Mouse (Mus musculus): ENCODE measurements around the gene Ccdc9b. TPM values are rescaled to one million over a fixed set of nuclear protein-coding genes. Genes with fewer than 3 reads are reported as not detected.

Gene Ccdc9b
- polyA plus RNA-seq, 1 experiment from 2014 or later, result 3.4 TPM

GRCm38 (mm10) chr2:118790221-118790550 lies 27.7 kb upstream of the Ccdc9b start:
- ATAC-seq (ENCODE audit: insufficient number of reproducible peaks, low FRiP score, low TSS enrichment, low read depth), result no peak
- no peak overlapping the region for H3K9ac ChIP-seq
- H3K36me3 ChIP-seq, result no peaks in the 10 kb centered on the region
- WGBS, result 59% methylated on average over 12 of the region's 12 CpGs
- no peak overlapping the region for H3K27ac ChIP-seq
- H3K4me2 ChIP-seq, result peak overlapping the region; percentile 41
- H3K4me1 ChIP-seq, result peaks cover 9% of the 10 kb centered on the region
- H3K4me3 ChIP-seq, result 0 out of 2 replicates have a peak overlapping the region, but pooled peaks have one; percentile 8
- H3K9me3 ChIP-seq, result no peaks in the 10 kb centered on the region
- H3K27me3 ChIP-seq, result peaks cover 19% of the 10 kb centered on the region

GRCm38 (mm10) chr2:118789501-118789900 lies 27.0 kb upstream of the Ccdc9b start:
- H3K27me3 ChIP-seq, result peaks cover 19% of the 10 kb centered on the region
- H3K4me2 ChIP-seq, result no peak overlapping the region
- H3K4me3 ChIP-seq, result no peak overlapping the region
- H3K4me1 ChIP-seq, result peaks cover 9% of the 10 kb centered on the region
- ATAC-seq (ENCODE audit: insufficient number of reproducible peaks, low FRiP score, low TSS enrichment, low read depth), result no peak
- H3K36me3 ChIP-seq, result no peaks in the 10 kb centered on the region
- no peak overlapping the region for H3K27ac ChIP-seq
- WGBS, result 88% methylated on average over 11 of the region's 11 CpGs
- no peak overlapping the region for H3K9ac ChIP-seq
- H3K9me3 ChIP-seq, result no peaks in the 10 kb centered on the region

GRCm38 (mm10) chr2:118786525-118786924 lies 24.1 kb upstream of the Ccdc9b start:
- no peak overlapping the region for H3K4me2 ChIP-seq
- WGBS, result 82% methylated on average over 5 of the region's 5 CpGs
- H3K9me3 ChIP-seq, result no peaks in the 10 kb centered on the region
- no peak overlapping the region for H3K9ac ChIP-seq
- H3K36me3 ChIP-seq, result no peaks in the 10 kb centered on the region
- no peak overlapping the region for H3K27ac ChIP-seq
- no peak overlapping the region for H3K4me3 ChIP-seq
- peaks cover 15% of the 10 kb centered on the region; the same call in 1 of the 2 replicates for H3K27me3 ChIP-seq
- no peak for ATAC-seq (ENCODE audit: insufficient number of reproducible peaks, low FRiP score, low TSS enrichment, low read depth)
- peaks cover 9% of the 10 kb centered on the region for H3K4me1 ChIP-seq

- peaks cover 13% of the 10 kb centered on the region for H3K4me1 ChIP-seq
- ATAC-seq (ENCODE audit: insufficient number of reproducible peaks, low FRiP score, low TSS enrichment, low read depth), result no peak
- no peaks in the 10 kb centered on the region for H3K36me3 ChIP-seq
- H3K27me3 ChIP-seq, result peaks cover 13% of the 10 kb centered on the region; the same call in 1 of the 2 replicates
- H3K4me2 ChIP-seq, result no peak overlapping the region
- no peaks in the 10 kb centered on the region for H3K9me3 ChIP-seq
- no peak overlapping the region for H3K27ac ChIP-seq
- no peak overlapping the region for H3K4me3 ChIP-seq
- 83% methylated on average over 7 of the region's 7 CpGs for WGBS
- H3K9ac ChIP-seq, result no peak overlapping the region
Observed at GRCm38 (mm10) chr2:118783663-118784062, 21.2 kb upstream of the Ccdc9b start.

GRCm38 (mm10) chr2:118783093-118783492 lies 20.6 kb upstream of the Ccdc9b start:
- H3K4me1 ChIP-seq, result peaks cover 13% of the 10 kb centered on the region
- H3K9me3 ChIP-seq, result no peaks in the 10 kb centered on the region
- no peak for ATAC-seq (ENCODE audit: insufficient number of reproducible peaks, low FRiP score, low TSS enrichment, low read depth)
- no peak overlapping the region for H3K27ac ChIP-seq
- 53% methylated on average over 5 of the region's 5 CpGs for WGBS
- no peaks in the 10 kb centered on the region for H3K36me3 ChIP-seq
- no peak overlapping the region for H3K4me2 ChIP-seq
- H3K27me3 ChIP-seq, result peaks cover 13% of the 10 kb centered on the region; the same call in 1 of the 2 replicates
- no peak overlapping the region for H3K4me3 ChIP-seq
- no peak overlapping the region for H3K9ac ChIP-seq

GRCm38 (mm10) chr2:118782303-118782702 lies 19.8 kb upstream of the Ccdc9b start:
- Histone ChIP-seq H3K9ac (no peak overlapping the region), H3K36me3 (no peaks in the 10 kb centered on the region), H3K4me2 (no peak overlapping the region), H3K4me3 (no peak overlapping the region), H3K27me3 (peaks cover 13% of the 10 kb centered on the region; the same call in 1 of the 2 replicates), H3K4me1 (peaks cover 13% of the 10 kb centered on the region), H3K9me3 (no peaks in the 10 kb centered on the region), H3K27ac (no peak overlapping the region)
- no peak for ATAC-seq (ENCODE audit: insufficient number of reproducible peaks, low FRiP score, low TSS enrichment, low read depth)
- WGBS, result 62% methylated on average over 4 of the region's 4 CpGs

GRCm38 (mm10) chr2:118781115-118781514 lies 18.7 kb upstream of the Ccdc9b start:
- 0 out of 2 replicates have a peak, but pooled peaks cover 7% of the 10 kb centered on the region for H3K27me3 ChIP-seq
- no peaks in the 10 kb centered on the region for H3K9me3 ChIP-seq
- no peak overlapping the region for H3K9ac ChIP-seq
- 46% methylated on average over 1 of the region's 1 CpGs for WGBS
- no peaks in the 10 kb centered on the region for H3K36me3 ChIP-seq
- no peak overlapping the region for H3K4me2 ChIP-seq
- no peak overlapping the region for H3K27ac ChIP-seq
- ATAC-seq (ENCODE audit: insufficient number of reproducible peaks, low FRiP score, low TSS enrichment, low read depth), result no peak
- no peak overlapping the region for H3K4me3 ChIP-seq
- H3K4me1 ChIP-seq, result peaks cover 15% of the 10 kb centered on the region

- Histone ChIP-seq H3K9ac (no peak within 1 kb of the TSS), H3K4me2 (peak within 1 kb of the TSS; percentile 63), H3K36me3 (no peaks in the 10 kb centered on the region), H3K4me3 (peak within 1 kb of the TSS; percentile 36), H3K27ac (no peak within 1 kb of the TSS), H3K4me1 (peaks cover 23% of the 10 kb centered on the region), H3K9me3 (no peaks in the 10 kb centered on the region), H3K27me3 (0 out of 2 replicates have a peak, but pooled peaks cover 7% of the 10 kb centered on the region)
- ATAC-seq (ENCODE audit: insufficient number of reproducible peaks, low FRiP score, low TSS enrichment, low read depth), result peak; percentile 64
- 13% methylated on average over 39 of the region's 39 CpGs for WGBS
Observed at GRCm38 (mm10) chr2:118779504-118780480, 17.3 kb upstream of the Ccdc9b start, which contains the start of gene Disp2. TSS of gene Disp2 (plus strand) at chr2:118779719.

GRCm38 (mm10) chr2:118779065-118779464 lies 16.6 kb upstream of the Ccdc9b start:
- Histone ChIP-seq H3K4me1 (peaks cover 23% of the 10 kb centered on the region), H3K36me3 (no peaks in the 10 kb centered on the region), H3K9me3 (no peaks in the 10 kb centered on the region), H3K4me2 (peak overlapping the region; percentile 63), H3K27me3 (0 out of 2 replicates have a peak, but pooled peaks cover 7% of the 10 kb centered on the region), H3K4me3 (peak overlapping the region; percentile 36), H3K27ac (no peak overlapping the region), H3K9ac (no peak overlapping the region)
- ATAC-seq (ENCODE audit: insufficient number of reproducible peaks, low FRiP score, low TSS enrichment, low read depth), result no peak
- 7% methylated on average over 10 of the region's 10 CpGs for WGBS

- no peak overlapping the region for H3K27ac ChIP-seq
- peaks cover 23% of the 10 kb centered on the region for H3K4me1 ChIP-seq
- no peak overlapping the region for H3K9ac ChIP-seq
- H3K27me3 ChIP-seq, result 0 out of 2 replicates have a peak, but pooled peaks cover 7% of the 10 kb centered on the region
- H3K4me2 ChIP-seq, result no peak overlapping the region
- H3K9me3 ChIP-seq, result no peaks in the 10 kb centered on the region
- no peak for ATAC-seq (ENCODE audit: insufficient number of reproducible peaks, low FRiP score, low TSS enrichment, low read depth)
- H3K4me3 ChIP-seq, result no peak overlapping the region
- no peaks in the 10 kb centered on the region for H3K36me3 ChIP-seq
- 68% methylated on average over 4 of the region's 4 CpGs for WGBS
Observed at GRCm38 (mm10) chr2:118778418-118778817, 16.0 kb upstream of the Ccdc9b start.

GRCm38 (mm10) chr2:118776295-118776694 lies 13.8 kb upstream of the Ccdc9b start:
- Histone ChIP-seq H3K27ac (no peak overlapping the region), H3K36me3 (no peaks in the 10 kb centered on the region), H3K4me2 (no peak overlapping the region), H3K9me3 (no peaks in the 10 kb centered on the region), H3K4me1 (peaks cover 23% of the 10 kb centered on the region), H3K4me3 (no peak overlapping the region), H3K27me3 (0 out of 2 replicates have a peak, but pooled peaks cover 7% of the 10 kb centered on the region), H3K9ac (no peak overlapping the region)
- WGBS, result 70% methylated on average over 2 of the region's 2 CpGs
- no peak for ATAC-seq (ENCODE audit: insufficient number of reproducible peaks, low FRiP score, low TSS enrichment, low read depth)

GRCm38 (mm10) chr2:118775846-118776245 lies 13.4 kb upstream of the Ccdc9b start:
- Histone ChIP-seq H3K27ac (no peak overlapping the region), H3K4me2 (no peak overlapping the region), H3K4me3 (no peak overlapping the region), H3K9ac (no peak overlapping the region), H3K9me3 (no peaks in the 10 kb centered on the region), H3K36me3 (no peaks in the 10 kb centered on the region), H3K27me3 (0 out of 2 replicates have a peak, but pooled peaks cover 4% of the 10 kb centered on the region), H3K4me1 (peaks cover 23% of the 10 kb centered on the region)
- no peak for ATAC-seq (ENCODE audit: insufficient number of reproducible peaks, low FRiP score, low TSS enrichment, low read depth)
- 73% methylated on average over 3 of the region's 4 CpGs for WGBS

Measured in limb, embryonic 15.5 days (tissue).